Mouse (Mus musculus) liver, embryonic 14 days (tissue): ENCODE data around the gene St6galnac4. TPM values are rescaled to one million over a fixed set of nuclear protein-coding genes. Genes with fewer than 3 reads are reported as not detected.

Source experiments
- polyA plus RNA-seq: library from polyadenylated mRNA; depleted of rRNA; stranded (reverse); fragments of >200 nt; gene quantifications from 2 replicates; pipeline ENCODE4 v1.2.3, GENCODE M21; 2012; rRNA removed

Gene St6galnac4
- polyA plus RNA-seq: 5.3 and 5.4 TPM in 2 replicates

DNA sequence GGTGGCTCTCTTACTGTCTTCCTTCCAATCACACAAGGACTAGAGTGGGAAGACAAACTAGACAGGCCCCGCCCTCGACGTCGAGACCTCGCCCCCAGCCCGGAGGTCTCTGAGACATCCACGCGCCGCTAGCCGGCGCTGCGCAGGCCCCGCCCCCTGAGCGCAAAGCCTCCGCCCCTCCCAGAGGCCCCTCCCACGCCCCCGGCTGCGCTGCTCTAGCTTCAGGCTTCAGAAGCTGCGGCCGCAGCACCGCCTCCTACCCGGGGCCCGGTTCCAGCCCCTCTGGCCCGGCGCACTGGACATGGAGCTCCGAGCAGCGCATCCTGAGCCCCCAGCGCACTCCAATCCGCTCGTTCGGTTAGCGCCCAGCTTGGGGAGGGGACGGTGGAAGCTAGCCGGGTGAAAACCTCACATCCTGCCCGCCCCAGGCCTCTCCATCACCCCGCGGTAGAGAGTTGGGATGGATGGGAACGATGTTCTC is at the start of gene St6galnac4:
Gene St6galnac4, plus strand, starts transcription at position 225 of the 481 bp plus-strand sequence.

DNA sequence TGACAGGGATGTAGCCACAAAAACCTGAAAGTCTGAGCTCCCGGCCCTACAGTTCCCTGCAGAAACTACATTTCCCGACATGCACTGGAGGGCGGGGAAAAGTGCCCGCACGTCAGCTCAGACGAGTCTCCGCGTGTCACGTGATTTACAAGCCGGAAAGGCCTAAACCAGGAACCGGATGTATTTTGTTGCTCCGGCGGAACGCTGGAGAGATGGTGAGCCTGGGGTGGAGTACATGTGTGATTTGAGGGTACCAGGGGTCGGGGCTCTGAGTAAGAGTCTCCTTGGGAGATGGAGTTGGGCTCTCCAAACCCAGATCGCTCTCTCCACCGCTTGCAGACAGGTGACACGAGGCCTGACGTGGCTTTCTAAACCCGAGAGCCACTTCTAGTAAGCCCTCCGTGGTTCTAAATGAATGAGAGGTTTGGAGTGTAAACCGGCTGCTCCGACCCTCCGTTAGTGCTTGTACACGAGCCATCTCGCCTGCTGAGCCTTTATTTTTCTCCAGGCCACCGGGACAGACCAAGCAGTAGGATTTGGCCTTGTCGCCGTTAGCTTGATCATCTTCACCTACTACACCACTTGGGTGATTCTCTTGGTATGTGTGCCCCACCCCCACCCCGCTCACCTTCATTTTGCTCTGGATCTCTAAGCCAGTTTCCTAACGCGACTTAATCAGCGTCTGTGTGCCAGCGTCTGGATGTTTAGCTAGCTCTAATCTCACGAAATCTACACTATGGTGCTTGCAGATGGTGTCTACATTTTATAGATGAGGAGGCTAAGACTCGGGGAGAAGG is 16.0 kb upstream of the St6galnac4 start, which contains the start of gene Dpm2:
Gene Dpm2, plus strand, starts transcription at position 161 of the 797 bp plus-strand sequence.

DNA sequence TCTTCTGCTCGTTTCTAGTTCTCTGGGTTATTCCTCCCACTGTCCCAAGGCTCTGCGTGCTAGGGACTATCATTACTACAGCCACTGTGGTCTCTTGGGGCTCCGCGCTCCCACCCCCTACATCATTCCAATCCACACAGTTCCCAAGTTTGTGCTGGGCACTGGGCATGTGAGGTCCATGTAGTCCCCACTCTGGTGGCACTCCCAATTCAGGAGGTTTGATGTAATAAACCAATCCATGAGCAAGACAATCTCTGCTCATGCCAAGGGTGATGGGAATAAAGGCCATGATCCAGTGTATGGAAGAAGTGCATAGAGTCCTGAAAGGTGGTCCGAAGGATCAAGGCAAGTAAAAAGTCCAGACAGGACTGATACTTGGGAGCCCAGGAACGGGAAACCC is 12.4 kb upstream of the St6galnac4 start, which contains the start of gene Pip5kl1:
Gene Pip5kl1, plus strand, starts transcription at position 301 of the 400 bp plus-strand sequence.

DNA sequence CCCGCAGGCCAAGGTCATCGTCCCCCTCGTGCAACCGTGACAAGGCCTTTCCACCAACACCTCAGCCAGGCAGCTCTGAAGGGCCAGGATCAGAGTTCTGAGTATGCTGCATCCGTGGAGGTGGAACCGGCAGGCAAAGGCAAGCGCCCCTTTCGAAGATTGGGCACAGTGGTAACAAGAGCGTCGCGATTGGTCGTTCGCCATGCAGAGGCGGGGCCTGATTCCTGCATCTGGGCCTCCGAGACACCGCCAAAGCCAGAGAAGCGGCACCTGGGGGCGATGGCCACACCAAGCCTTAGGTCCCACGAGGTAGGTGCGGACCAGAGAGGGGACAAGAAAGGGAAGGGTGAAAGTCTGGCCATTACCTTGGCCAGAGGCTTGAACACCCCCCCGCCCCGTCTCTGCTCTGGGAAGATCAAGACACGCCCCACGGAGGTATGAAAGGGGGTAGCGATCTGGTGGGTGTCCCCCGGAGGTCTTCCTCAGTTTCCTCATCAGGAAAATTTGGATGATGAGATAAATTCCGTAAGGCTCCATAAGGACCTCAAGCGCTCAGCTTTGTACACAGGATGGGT is 11.2 kb upstream of the St6galnac4 start, which contains the start of gene 9430097D07Rik:
Gene 9430097D07Rik, minus strand, starts transcription at position 99 of the 575 bp plus-strand sequence.

DNA sequence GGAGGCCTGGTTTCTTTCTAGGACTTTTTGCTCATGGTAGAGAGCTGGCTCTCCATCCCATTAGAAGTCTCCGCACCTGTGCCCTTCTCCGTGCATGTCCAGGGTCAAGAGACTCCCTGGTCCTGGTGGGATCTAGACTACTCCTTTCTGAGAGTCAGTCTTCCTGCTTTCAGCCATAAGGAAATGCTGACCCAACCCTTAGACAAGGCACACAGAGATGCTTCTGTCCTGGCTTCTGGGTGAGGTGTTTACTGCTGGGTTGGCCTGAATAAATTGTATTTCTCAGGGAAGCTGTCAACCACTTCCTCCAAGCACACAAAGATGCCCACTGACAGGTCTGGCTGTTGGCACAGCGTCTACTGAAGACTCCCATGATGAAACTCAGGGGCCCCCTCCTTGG is 12.5 kb downstream of the St6galnac4 start, which contains the start of gene St6galnac6:
Gene St6galnac6, plus strand, starts transcription at position 301 of the 400 bp plus-strand sequence.

DNA sequence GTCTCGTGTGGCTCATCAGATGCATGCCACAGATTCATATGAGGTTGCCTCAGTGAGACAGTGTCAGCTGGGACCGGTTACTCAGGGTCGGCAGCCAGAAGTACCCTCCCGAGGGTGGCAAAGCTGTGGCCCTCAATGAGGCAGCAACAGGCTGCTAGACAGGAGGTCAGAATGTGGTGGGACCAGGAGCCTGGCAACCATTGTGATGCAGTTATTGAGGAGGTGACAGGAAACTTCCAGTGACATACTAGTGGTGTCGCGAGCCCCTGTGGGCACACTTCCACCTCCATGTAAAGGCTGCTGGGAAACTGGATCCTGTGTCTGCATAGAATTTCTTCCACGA is 34.6 kb downstream of the St6galnac4 start, which contains the start of gene Ak1:
Gene Ak1, plus strand, starts transcription at position 242 of the 343 bp plus-strand sequence.

DNA sequence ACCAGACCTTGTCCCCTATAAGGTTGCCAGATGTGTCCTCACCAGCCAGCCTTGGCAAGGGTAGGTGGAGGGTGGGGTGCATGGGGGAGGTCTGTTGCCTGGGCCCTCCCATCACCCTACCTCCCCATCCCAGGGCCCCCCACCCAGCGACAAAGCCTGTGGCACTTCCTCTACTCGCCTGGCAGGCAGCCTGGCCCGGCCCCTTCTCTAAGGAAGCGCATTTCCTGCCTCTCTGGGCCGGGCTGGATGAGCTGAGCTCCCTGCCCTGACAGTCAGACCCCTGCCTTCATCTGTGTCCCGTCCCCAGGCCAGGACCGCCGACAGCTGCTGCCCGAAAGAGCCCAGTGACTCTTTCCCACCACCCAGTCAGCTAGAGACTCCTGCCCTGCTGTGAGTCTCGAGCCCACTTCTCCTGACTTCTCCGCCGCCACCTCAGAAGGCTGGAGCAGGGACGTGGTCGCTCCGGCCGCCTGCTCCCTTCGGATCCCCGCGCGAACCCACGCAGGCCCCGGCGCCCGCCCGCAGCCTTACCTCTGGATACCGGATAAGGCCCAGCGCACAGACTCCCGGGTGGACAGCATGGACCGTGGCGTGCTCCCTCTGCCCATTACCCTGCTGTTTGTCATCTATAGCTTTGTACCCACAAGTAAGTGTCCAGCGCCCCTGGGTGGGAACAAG is 59.6 kb downstream of the St6galnac4 start, which contains the start of gene Eng:
Gene Eng, plus strand, starts transcription at position 217 of the 678 bp plus-strand sequence.

Other genes with a start within 250 kb of the St6galnac4 start
- gene Ciz1, start 234.8 kb upstream of the St6galnac4 start, polyA plus RNA-seq: 35.9 and 39.0 TPM in 2 replicates
- gene Dnm1, start 233.8 kb upstream of the St6galnac4 start, polyA plus RNA-seq: 2.3 and 3.7 TPM in 2 replicates
- gene 1110008P14Rik, start 205.2 kb upstream of the St6galnac4 start, polyA plus RNA-seq: 29.5 and 36.7 TPM in 2 replicates
- gene Lcn2, start 198.8 kb upstream of the St6galnac4 start, polyA plus RNA-seq: 28.8 and 40.4 TPM in 2 replicates
- 11.0 and 11.2 TPM in 2 replicates for gene Ptges2, start 191.2 kb upstream of the St6galnac4 start, polyA plus RNA-seq
- 1.1 and 1.2 TPM in 2 replicates for gene Naif1, start 136.6 kb upstream of the St6galnac4 start, polyA plus RNA-seq
- 5.9 TPM in 2 replicates for gene Slc25a25, start 135.7 kb upstream of the St6galnac4 start, polyA plus RNA-seq
- gene Fam102a, start 51.8 kb upstream of the St6galnac4 start, polyA plus RNA-seq: 0.90 and 0.97 TPM in 2 replicates
- gene Dpm2, start 16.2 kb upstream of the St6galnac4 start, polyA plus RNA-seq: 47.8 and 53.3 TPM in 2 replicates
- gene Pip5kl1, start 12.3 kb upstream of the St6galnac4 start, polyA plus RNA-seq: 0.01 and 0.14 TPM in 2 replicates
- gene 9430097D07Rik, start 11.4 kb upstream of the St6galnac4 start, polyA plus RNA-seq: not detected in 2 replicates
- 9.7 and 11.1 TPM in 2 replicates for gene St6galnac6, start 12.6 kb downstream of the St6galnac4 start, polyA plus RNA-seq
- gene Ak1, start 34.7 kb downstream of the St6galnac4 start, polyA plus RNA-seq: 0.54 and 1.3 TPM in 2 replicates
- gene Eng, start 59.5 kb downstream of the St6galnac4 start, polyA plus RNA-seq: 11.3 and 14.1 TPM in 2 replicates
- 48.8 and 53.5 TPM in 2 replicates for gene Fpgs, start 117.0 kb downstream of the St6galnac4 start, polyA plus RNA-seq
- gene Cdk9, start 126.0 kb downstream of the St6galnac4 start, polyA plus RNA-seq: 52.6 and 57.4 TPM in 2 replicates
- gene Sh2d3c, start 134.0 kb downstream of the St6galnac4 start, polyA plus RNA-seq: 3.8 and 4.6 TPM in 2 replicates
- 0.06 TPM in 1 of 2 replicates, not detected in the other for gene 6330409D20Rik, start 153.9 kb downstream of the St6galnac4 start, polyA plus RNA-seq
- gene Tor2a, start 170.1 kb downstream of the St6galnac4 start, polyA plus RNA-seq: 17.3 and 22.1 TPM in 2 replicates
- 0.21 and 0.23 TPM in 2 replicates for gene Ttc16, start 188.5 kb downstream of the St6galnac4 start, polyA plus RNA-seq
- gene Ptrh1, start 188.7 kb downstream of the St6galnac4 start, polyA plus RNA-seq: 1.6 and 1.8 TPM in 2 replicates
- 0.01 TPM in 1 of 2 replicates, not detected in the other for gene Cfap157, start 197.3 kb downstream of the St6galnac4 start, polyA plus RNA-seq